Mouse (Mus musculus): ENCODE data around the gene Slc9a5. TPM values are rescaled to one million over a fixed set of nuclear protein-coding genes. Genes with fewer than 3 reads are reported as not detected.

The Slc9a5 gene
- polyA plus RNA-seq (2015; fragmentation: Nextera tagmentation; extraction: Ambion mirVana), result 1.3 and 1.4 TPM in 2 replicates

DNA sequence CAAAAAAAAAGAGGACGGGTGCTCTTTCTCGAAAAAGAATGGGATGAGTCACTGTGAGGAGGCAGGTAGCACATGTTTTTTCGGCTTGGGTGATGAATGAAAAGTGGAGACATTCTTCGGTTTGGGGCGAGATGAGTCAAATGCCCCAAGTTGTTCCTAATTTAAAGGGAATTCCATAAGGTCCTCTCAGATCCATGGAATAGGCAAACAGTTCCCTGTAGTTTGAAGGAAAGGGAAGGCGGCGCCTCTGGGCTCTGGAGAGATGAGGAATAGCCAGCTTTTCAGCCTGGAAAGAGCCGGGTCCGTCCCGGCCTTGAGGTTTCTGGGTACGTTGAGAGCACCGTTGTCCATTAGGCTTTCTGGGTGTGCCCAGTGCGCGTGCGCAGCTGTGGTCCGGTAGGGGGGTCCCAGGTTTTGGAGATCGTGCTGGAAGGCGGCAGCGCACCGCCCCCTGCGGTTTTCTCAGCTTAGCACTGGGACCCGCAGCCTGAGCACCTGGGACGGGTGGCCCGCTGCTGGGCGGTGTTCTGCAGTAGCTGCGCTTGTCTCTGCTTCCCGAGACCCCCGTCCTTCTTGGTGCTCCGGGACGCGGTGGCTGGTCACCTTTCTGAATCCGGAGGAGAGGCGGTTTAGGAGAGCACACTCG lies at the start of gene Slc9a5:
Gene Slc9a5, plus strand, starts transcription at position 394 of the 646 bp plus-strand sequence.
- Histone ChIP-seq H3K4me3 (peak within 1 kb of the TSS; percentile 81), H3K27ac (replicated peaks) (peak within 1 kb of the TSS; percentile 86), H3K27me3 (replicated peaks) (peaks cover 23% of the 10 kb centered on the region), H3K9ac (peak within 1 kb of the TSS; percentile 91), H3K4me2 (peak within 1 kb of the TSS; percentile 99), H3K4me1 (peaks cover 61% of the 10 kb centered on the region), H3K9me3 (no peaks in the 10 kb centered on the region), H3K36me3 (no peaks in the 10 kb centered on the region)
- under 1% methylated on average over 34 of the region's 34 CpGs for WGBS
- no peak for ATAC-seq (ENCODE audit: extremely low read depth, insufficient number of reproducible peaks, low FRiP score, low TSS enrichment)

DNA sequence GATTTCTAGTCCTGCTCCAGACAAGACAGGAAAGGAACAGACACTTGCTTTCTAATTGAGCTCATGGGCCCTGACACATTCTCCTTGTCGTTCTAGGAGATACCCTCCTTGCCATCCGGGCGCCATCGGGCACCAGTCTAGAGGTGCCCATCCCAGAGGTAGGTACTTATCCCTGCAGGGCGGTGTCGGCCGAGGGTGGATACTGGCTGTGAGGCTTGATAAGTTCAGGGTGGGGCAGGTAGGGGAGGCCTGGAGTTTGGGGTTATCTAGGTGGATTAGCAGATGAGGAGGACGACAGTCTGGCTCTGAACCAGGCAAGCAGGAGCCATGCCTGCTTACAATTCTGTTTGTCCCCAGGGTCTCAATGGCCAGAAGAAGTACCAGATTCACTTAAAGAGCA lies 48.7 kb upstream of the Slc9a5 start:
- H3K27me3 ChIP-seq (replicated peaks), result peaks cover 6% of the 10 kb centered on the region; the same call in 1 of the 2 replicates
- H3K36me3 ChIP-seq, result peaks cover 63% of the 10 kb centered on the region
- peak overlapping the region; percentile 98; the same call in 1 of the 2 replicates for H3K4me2 ChIP-seq
- H3K9ac ChIP-seq, result peak overlapping the region; percentile 25
- 85% methylated on average over 8 of the region's 8 CpGs for WGBS
- peak overlapping the region; percentile 7; the same call in 1 of the 2 replicates for H3K4me3 ChIP-seq
- peaks cover 54% of the 10 kb centered on the region for H3K4me1 ChIP-seq
- ATAC-seq (ENCODE audit: extremely low read depth, insufficient number of reproducible peaks, low FRiP score, low TSS enrichment), result no peak
- no peak overlapping the region for H3K27ac ChIP-seq (replicated peaks)
- no peaks in the 10 kb centered on the region for H3K9me3 ChIP-seq

DNA sequence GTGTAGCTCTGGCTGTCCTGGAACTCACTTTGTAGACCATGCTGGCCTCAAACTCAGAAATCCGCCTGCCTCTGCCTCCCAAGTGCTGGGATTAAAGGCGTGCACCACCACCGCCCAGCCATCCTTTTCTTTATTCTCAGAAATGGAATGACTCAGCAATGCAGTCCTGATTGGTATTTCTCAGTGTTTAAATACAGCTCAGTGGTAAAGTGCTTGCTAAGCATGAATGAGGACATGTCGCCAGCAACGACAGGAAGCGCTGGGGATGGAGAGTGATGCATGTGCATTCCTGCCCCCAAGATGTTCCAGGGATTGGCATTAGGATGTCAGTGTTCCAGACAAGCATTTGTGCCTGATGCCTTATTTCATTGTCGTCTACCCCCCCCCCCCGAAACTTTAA lies 45.2 kb upstream of the Slc9a5 start:
- H3K4me3 ChIP-seq, result no peak overlapping the region
- H3K27ac ChIP-seq (replicated peaks), result 0 out of 2 replicates have a peak overlapping the region, but pooled peaks have one; percentile 67
- H3K36me3 ChIP-seq, result peaks cover 81% of the 10 kb centered on the region
- 0 out of 2 replicates have a peak overlapping the region, but pooled peaks have one; percentile 21 for H3K9ac ChIP-seq
- H3K27me3 ChIP-seq (replicated peaks), result no peaks in the 10 kb centered on the region
- H3K4me2 ChIP-seq, result no peak overlapping the region
- no peak for ATAC-seq (ENCODE audit: extremely low read depth, insufficient number of reproducible peaks, low FRiP score, low TSS enrichment)
- H3K9me3 ChIP-seq, result no peaks in the 10 kb centered on the region
- peaks cover 56% of the 10 kb centered on the region for H3K4me1 ChIP-seq
- WGBS, result 75% methylated on average over 8 of the region's 8 CpGs

DNA sequence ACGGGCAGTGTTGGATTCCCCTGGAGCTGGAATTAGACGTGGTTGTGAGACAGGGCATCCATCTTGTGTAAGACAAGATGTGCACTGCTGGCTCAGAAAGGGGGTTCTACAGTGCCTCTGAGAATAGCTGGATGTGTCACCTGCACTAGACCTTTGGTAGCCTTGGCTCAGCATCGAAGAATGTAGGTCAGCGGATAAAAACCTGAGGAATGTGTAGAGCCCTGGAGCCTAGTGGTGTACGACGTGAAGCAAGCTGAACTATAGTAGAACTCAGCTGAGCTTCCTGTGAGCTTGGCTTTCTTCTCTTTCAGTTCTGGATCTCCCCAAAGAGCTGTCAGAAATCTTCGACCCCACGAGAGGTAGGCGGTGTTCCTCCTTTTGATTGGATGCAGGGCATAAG lies 44.8 kb upstream of the Slc9a5 start:
- Histone ChIP-seq H3K9ac (peak overlapping the region; percentile 21; the same call in 1 of the 2 replicates), H3K4me3 (no peak overlapping the region), H3K9me3 (no peaks in the 10 kb centered on the region), H3K4me2 (no peak overlapping the region), H3K27ac (replicated peaks) (peak overlapping the region; percentile 67), H3K36me3 (peaks cover 82% of the 10 kb centered on the region), H3K4me1 (peaks cover 51% of the 10 kb centered on the region), H3K27me3 (replicated peaks) (no peaks in the 10 kb centered on the region)
- 62% methylated on average over 9 of the region's 9 CpGs for WGBS
- ATAC-seq (ENCODE audit: extremely low read depth, insufficient number of reproducible peaks, low FRiP score, low TSS enrichment), result 0 out of 2 replicates have a peak, but pooled peaks have one; percentile 16

DNA sequence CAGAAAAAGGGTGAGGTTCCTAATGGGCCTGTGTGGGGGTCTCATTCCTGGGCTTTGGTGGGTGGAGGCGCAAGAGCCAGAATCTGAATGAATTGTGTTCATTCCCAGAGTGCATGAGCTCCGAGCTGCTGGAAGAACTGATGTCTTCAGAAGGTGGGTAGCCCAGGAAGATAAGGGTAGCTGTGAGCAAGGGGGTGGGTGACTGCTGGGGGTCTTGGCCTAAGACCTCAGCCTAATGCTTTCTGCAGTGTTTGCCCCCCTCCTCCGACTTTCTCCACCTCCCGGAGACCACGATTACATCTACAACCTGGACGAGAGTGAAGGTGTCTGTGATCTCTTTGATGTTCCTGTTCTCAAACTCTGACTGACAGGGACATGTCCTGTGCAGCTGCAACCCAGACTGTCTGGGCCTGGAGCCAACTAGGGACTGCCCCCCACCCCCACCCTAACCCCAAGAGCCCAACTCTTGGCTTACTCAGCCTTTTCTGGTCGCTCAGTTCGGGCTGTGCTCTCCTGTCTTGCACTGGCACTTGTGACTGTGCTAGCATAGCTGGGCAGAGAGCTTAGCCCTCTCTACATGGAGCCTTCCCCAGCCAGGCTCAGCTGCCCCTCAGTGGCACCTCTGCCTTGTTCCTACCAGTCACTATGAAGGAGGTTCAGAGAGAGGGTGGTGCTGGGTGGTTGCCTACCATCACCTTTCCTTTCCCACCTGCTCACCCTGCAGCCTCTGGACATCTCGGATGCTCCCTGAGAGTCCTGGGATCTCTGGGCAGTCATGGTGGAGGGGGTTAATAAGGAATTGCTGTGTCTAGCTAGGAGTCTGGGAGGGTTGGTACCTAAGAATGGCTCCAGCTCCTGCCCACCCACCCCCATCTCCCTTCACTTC lies 44.1 kb upstream of the Slc9a5 start:
- Histone ChIP-seq H3K4me1 (peaks cover 48% of the 10 kb centered on the region), H3K4me2 (peak overlapping the region; percentile 70; the same call in 1 of the 2 replicates), H3K4me3 (no peak overlapping the region), H3K27me3 (replicated peaks) (no peaks in the 10 kb centered on the region), H3K9me3 (no peaks in the 10 kb centered on the region), H3K27ac (replicated peaks) (peak overlapping the region; percentile 67), H3K9ac (peak overlapping the region; percentile 50), H3K36me3 (peaks cover 82% of the 10 kb centered on the region)
- WGBS, result 41% methylated on average over 9 of the region's 9 CpGs
- ATAC-seq (ENCODE audit: extremely low read depth, insufficient number of reproducible peaks, low FRiP score, low TSS enrichment), result no peak

- ATAC-seq (ENCODE audit: extremely low read depth, insufficient number of reproducible peaks, low FRiP score, low TSS enrichment), result peak; percentile 48
- Histone ChIP-seq H3K4me2 (peak within 1 kb of the TSS; percentile 70), H3K27ac (replicated peaks) (peak within 1 kb of the TSS; percentile 67), H3K4me1 (peaks cover 41% of the 10 kb centered on the region), H3K4me3 (peak within 1 kb of the TSS; percentile 46), H3K9me3 (no peaks in the 10 kb centered on the region), H3K36me3 (peaks cover 82% of the 10 kb centered on the region), H3K27me3 (replicated peaks) (no peaks in the 10 kb centered on the region), H3K9ac (peak within 1 kb of the TSS; percentile 75)
- 6% methylated on average over 29 of the region's 30 CpGs for WGBS
Observed at GRCm38 (mm10) chr8:105305211-105306145, 43.2 kb upstream of the Slc9a5 start, which contains the start of gene Elmo3. Elmo3 (plus strand) TSS chr8:105305601.

- Histone ChIP-seq H3K9ac (peak overlapping the region; percentile 75), H3K4me2 (peak overlapping the region; percentile 70), H3K27ac (replicated peaks) (peak overlapping the region; percentile 67), H3K4me3 (peak overlapping the region; percentile 46), H3K9me3 (no peaks in the 10 kb centered on the region), H3K4me1 (peaks cover 41% of the 10 kb centered on the region), H3K36me3 (peaks cover 82% of the 10 kb centered on the region), H3K27me3 (replicated peaks) (no peaks in the 10 kb centered on the region)
- WGBS, result 50% methylated on average over 5 of the region's 5 CpGs
- no peak for ATAC-seq (ENCODE audit: extremely low read depth, insufficient number of reproducible peaks, low FRiP score, low TSS enrichment)
Observed at GRCm38 (mm10) chr8:105306146-105306691, 42.4 kb upstream of the Slc9a5 start.

GRCm38 (mm10) chr8:105307670-105308069 lies 41.0 kb upstream of the Slc9a5 start:
- H3K27me3 ChIP-seq (replicated peaks), result no peaks in the 10 kb centered on the region
- no peak for ATAC-seq (ENCODE audit: extremely low read depth, insufficient number of reproducible peaks, low FRiP score, low TSS enrichment)

GRCm38 (mm10) chr8:105308428-105308827 lies 40.2 kb upstream of the Slc9a5 start:
- H3K27me3 ChIP-seq (replicated peaks), result no peaks in the 10 kb centered on the region
- H3K4me3 ChIP-seq, result no peak overlapping the region
- no peak for ATAC-seq (ENCODE audit: extremely low read depth, insufficient number of reproducible peaks, low FRiP score, low TSS enrichment)
- H3K9me3 ChIP-seq, result no peaks in the 10 kb centered on the region
- H3K27ac ChIP-seq (replicated peaks), result no peak overlapping the region
- H3K4me2 ChIP-seq, result no peak overlapping the region
- no peak overlapping the region for H3K9ac ChIP-seq
- peaks cover 44% of the 10 kb centered on the region for H3K4me1 ChIP-seq
- H3K36me3 ChIP-seq, result peaks cover 82% of the 10 kb centered on the region
- 91% methylated on average over 10 of the region's 10 CpGs for WGBS

More at GRCm38 (mm10) chr8:105307670-105308069, 41.0 kb upstream of the Slc9a5 start:
- H3K27ac ChIP-seq (replicated peaks), result no peak overlapping the region
- H3K4me3 ChIP-seq, result no peak overlapping the region
- H3K4me2 ChIP-seq, result no peak overlapping the region
- no peaks in the 10 kb centered on the region for H3K9me3 ChIP-seq
- no peak overlapping the region for H3K9ac ChIP-seq
- WGBS, result 94% methylated on average over 13 of the region's 13 CpGs
- H3K36me3 ChIP-seq, result peaks cover 82% of the 10 kb centered on the region
- peaks cover 42% of the 10 kb centered on the region for H3K4me1 ChIP-seq

DNA sequence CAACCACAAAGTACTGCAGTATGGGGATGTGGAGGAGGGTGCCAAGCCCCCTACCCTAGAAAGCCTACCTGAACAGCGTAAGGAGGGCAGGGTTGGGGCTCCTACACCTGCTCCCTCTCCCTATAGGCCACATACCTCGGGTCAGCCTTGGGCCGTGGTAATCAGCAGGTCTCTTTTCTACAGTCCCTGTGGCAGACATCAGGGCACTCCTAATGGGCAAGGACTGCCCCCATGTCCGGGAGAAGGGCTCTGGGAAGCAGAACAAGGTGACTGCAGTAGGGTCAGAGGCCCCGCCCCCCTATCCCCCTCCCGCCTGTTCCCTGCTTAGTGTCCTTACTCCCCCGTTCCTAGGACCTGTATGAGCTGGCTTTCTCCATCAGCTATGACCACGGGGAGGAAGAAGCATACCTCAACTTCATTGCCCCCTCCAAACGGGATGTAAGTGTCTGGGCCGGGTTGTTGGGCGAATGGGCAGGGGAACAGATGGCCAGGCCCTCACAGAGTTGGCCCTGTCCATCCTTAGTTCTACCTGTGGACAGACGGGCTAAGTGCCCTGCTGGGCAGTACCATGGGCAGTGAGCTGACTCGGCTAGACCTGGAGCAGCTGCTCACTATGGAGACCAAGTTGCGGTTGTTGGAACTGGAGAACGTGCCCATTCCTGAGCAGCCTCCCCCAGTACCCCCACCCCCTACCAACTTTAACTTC lies 39.3 kb upstream of the Slc9a5 start:
- Histone ChIP-seq H3K4me3 (no peak overlapping the region), H3K4me2 (no peak overlapping the region), H3K27ac (replicated peaks) (no peak overlapping the region), H3K9ac (no peak overlapping the region), H3K27me3 (replicated peaks) (no peaks in the 10 kb centered on the region), H3K36me3 (peaks cover 80% of the 10 kb centered on the region), H3K9me3 (no peaks in the 10 kb centered on the region), H3K4me1 (peaks cover 44% of the 10 kb centered on the region)
- WGBS, result 75% methylated on average over 15 of the region's 15 CpGs
- no peak for ATAC-seq (ENCODE audit: extremely low read depth, insufficient number of reproducible peaks, low FRiP score, low TSS enrichment)

All from heart, embryonic 13.5 days (tissue).